Mouse (Mus musculus) liver, embryonic 14.5 days (tissue): ENCODE measurements at regions not wholly inside any gene's neighbourhood (a gene's known extent, or its start where the extent isn't known, plus 50 kb on each side); places are given as distances from the start of the nearest gene placed in this dataset.

ENCODE experiments used
- CTCF ChIP-seq: IDR thresholded peaks from 2 replicates; pipeline ENCODE4 v1.5.1; 2016; ENCODE audit warnings: antibody characterized with exemption, low read depth, control low read depth
- EP300 ChIP-seq: IDR thresholded peaks from 2 replicates; pipeline ENCODE4 v1.6.1; 2016; ENCODE audit warnings: antibody characterized with exemption, low read depth

- TF ChIP-seq CTCF (no peak), EP300 (no peak)
Measured at GRCm38 (mm10) chr4:29200976-29201375, 388.0 kb downstream of the Epha7 start.
